Mouse (Mus musculus): Measurements from ENCODE around the gene Stt3a. TPM values are rescaled to one million over a fixed set of nuclear protein-coding genes. Genes with fewer than 3 reads are reported as not detected.

The Stt3a gene
- polyA plus RNA-seq, 1 experiment, result 287 TPM

DNA sequence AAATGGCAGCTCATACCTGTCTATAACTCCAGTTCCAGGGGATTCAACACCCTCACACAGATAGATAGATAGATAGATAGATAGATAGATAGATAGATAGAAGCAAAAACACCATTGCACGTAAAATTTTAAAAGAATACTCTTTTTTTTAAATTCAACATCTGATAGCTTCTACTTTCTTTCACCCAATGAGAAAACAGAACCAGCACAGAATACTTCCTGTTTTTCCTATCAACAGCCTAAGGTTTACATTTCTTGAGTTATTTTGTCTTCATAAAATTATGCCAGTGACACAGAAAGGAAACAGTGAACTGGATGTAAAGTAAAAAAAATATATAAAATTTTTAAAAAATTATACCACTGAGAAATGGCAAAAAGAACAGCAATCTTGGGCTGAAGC, 3.1 kb downstream of the Stt3a start:
- peaks cover 34% of the 10 kb centered on the region for H3K79me3 ChIP-seq (ENCODE audit: low read depth)
- H3K79me2 ChIP-seq (ENCODE audit: control insufficient read depth, insufficient read depth), result peaks cover 45% of the 10 kb centered on the region
- peaks cover 44% of the 10 kb centered on the region for H3K36me3 ChIP-seq (ENCODE audit: control insufficient read depth, insufficient read depth)
- no peak for TF ChIP-seq MYOD1 (IDR thresholded peaks at IDR 0.05; ENCODE audit: control insufficient read depth, insufficient read length, low read depth)
- TF ChIP-seq MAX (IDR thresholded peaks at IDR 0.05), result no peak
- TF ChIP-seq MYOG (IDR thresholded peaks at IDR 0.05; ENCODE audit: control insufficient read depth, extremely low read depth, insufficient read length), result no peak
- TF ChIP-seq CEBPB (IDR thresholded peaks at IDR 0.05; ENCODE audit: low read depth), result no peak
- no peak for TF ChIP-seq USF1 (IDR thresholded peaks at IDR 0.05; ENCODE audit: low read depth)
- no peak for TF ChIP-seq CTCF (IDR thresholded peaks at IDR 0.05; ENCODE audit: control insufficient read depth, insufficient read depth, insufficient read length)
- TF ChIP-seq FOSL1 (IDR thresholded peaks at IDR 0.05; ENCODE audit: insufficient read depth, low read length, poor library complexity, severe bottlenecking), result no peak
- H3ac ChIP-seq (ENCODE audit: control insufficient read depth, insufficient read length, low read depth), result no peak overlapping the region
- H3K27me3 ChIP-seq (ENCODE audit: control insufficient read depth, insufficient read depth, insufficient read length), result no peaks in the 10 kb centered on the region
- no peak overlapping the region for H3K4me3 ChIP-seq (ENCODE audit: insufficient read depth, poor library complexity, severe bottlenecking)

- Histone ChIP-seq H3K4me3 (ENCODE audit: insufficient read depth, poor library complexity, severe bottlenecking) (peak within 1 kb of the TSS; percentile 50), H3K79me3 (ENCODE audit: low read depth) (peaks cover 5% of the 10 kb centered on the region), H3ac (ENCODE audit: control insufficient read depth, insufficient read length, low read depth) (peak within 1 kb of the TSS; percentile 77), H3K27me3 (ENCODE audit: control insufficient read depth, insufficient read depth, insufficient read length) (no peaks in the 10 kb centered on the region), H3K36me3 (ENCODE audit: control insufficient read depth, insufficient read depth) (peaks cover 41% of the 10 kb centered on the region), H3K79me2 (ENCODE audit: control insufficient read depth, insufficient read depth) (peaks cover 18% of the 10 kb centered on the region)
- no peak for TF ChIP-seq MYOD1 (IDR thresholded peaks at IDR 0.05; ENCODE audit: control insufficient read depth, insufficient read length, low read depth)
- no peak for TF ChIP-seq CTCF (IDR thresholded peaks at IDR 0.05; ENCODE audit: control insufficient read depth, insufficient read depth, insufficient read length)
- TF ChIP-seq MAX (IDR thresholded peaks at IDR 0.05), result no peak
- no peak for TF ChIP-seq FOSL1 (IDR thresholded peaks at IDR 0.05; ENCODE audit: insufficient read depth, low read length, poor library complexity, severe bottlenecking)
- no peak for TF ChIP-seq USF1 (IDR thresholded peaks at IDR 0.05; ENCODE audit: low read depth)
- no peak for TF ChIP-seq MYOG (IDR thresholded peaks at IDR 0.05; ENCODE audit: control insufficient read depth, extremely low read depth, insufficient read length)
- TF ChIP-seq CEBPB (IDR thresholded peaks at IDR 0.05; ENCODE audit: low read depth), result no peak
Measured at GRCm38 (mm10) chr9:36727034-36727755, 40.3 kb downstream of the Stt3a start, which contains the start of gene Chek1. Chek1 (minus strand) TSS chr9:36727065.

GRCm38 (mm10) chr9:36726131-36727033, 41.1 kb downstream of the Stt3a start:
- Histone ChIP-seq H3K36me3 (ENCODE audit: control insufficient read depth, insufficient read depth) (peaks cover 41% of the 10 kb centered on the region), H3K27me3 (ENCODE audit: control insufficient read depth, insufficient read depth, insufficient read length) (no peaks in the 10 kb centered on the region), H3ac (ENCODE audit: control insufficient read depth, insufficient read length, low read depth) (peak overlapping the region; percentile 77), H3K79me2 (ENCODE audit: control insufficient read depth, insufficient read depth) (peaks cover 18% of the 10 kb centered on the region), H3K79me3 (ENCODE audit: low read depth) (peaks cover 5% of the 10 kb centered on the region), H3K4me3 (ENCODE audit: insufficient read depth, poor library complexity, severe bottlenecking) (peak overlapping the region; percentile 50)
- no peak for TF ChIP-seq FOSL1 (IDR thresholded peaks at IDR 0.05; ENCODE audit: insufficient read depth, low read length, poor library complexity, severe bottlenecking)
- TF ChIP-seq CTCF (IDR thresholded peaks at IDR 0.05; ENCODE audit: control insufficient read depth, insufficient read depth, insufficient read length), result no peak
- no peak for TF ChIP-seq MYOD1 (IDR thresholded peaks at IDR 0.05; ENCODE audit: control insufficient read depth, insufficient read length, low read depth)
- peak; percentile 64 for TF ChIP-seq MAX (IDR thresholded peaks at IDR 0.05)
- no peak for TF ChIP-seq MYOG (IDR thresholded peaks at IDR 0.05; ENCODE audit: control insufficient read depth, extremely low read depth, insufficient read length)
- peak; percentile 43 for TF ChIP-seq CEBPB (IDR thresholded peaks at IDR 0.05; ENCODE audit: low read depth)
- peak; percentile 53 for TF ChIP-seq USF1 (IDR thresholded peaks at IDR 0.05; ENCODE audit: low read depth)

DNA sequence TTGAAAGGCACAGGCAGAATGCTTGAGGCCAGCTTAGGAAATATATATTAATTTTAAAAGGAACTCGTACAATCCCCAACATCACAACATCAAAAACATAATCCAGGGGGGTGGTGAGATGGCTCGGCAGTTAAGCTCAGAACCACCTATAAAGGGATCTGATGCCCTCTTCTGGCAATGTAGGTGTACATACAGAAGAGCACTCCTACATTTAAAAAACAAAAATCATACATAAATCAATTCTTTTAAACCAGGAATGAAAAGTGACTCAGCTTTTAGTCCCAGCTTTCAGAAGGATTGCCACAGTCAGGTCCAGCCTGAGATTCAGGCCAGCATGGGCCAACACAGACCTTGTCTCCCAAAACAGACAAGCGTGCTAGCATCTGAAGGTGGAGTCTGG, 50.9 kb downstream of the Stt3a start:
- H3ac ChIP-seq (ENCODE audit: control insufficient read depth, insufficient read length, low read depth), result no peak overlapping the region
- H3K79me3 ChIP-seq (ENCODE audit: low read depth), result no peaks in the 10 kb centered on the region
- no peak overlapping the region for H3K4me3 ChIP-seq (ENCODE audit: insufficient read depth, poor library complexity, severe bottlenecking)
- no peak for TF ChIP-seq USF1 (IDR thresholded peaks at IDR 0.05; ENCODE audit: low read depth)
- no peak for TF ChIP-seq MYOG (IDR thresholded peaks at IDR 0.05; ENCODE audit: control insufficient read depth, extremely low read depth, insufficient read length)
- no peak for TF ChIP-seq MAX (IDR thresholded peaks at IDR 0.05)
- TF ChIP-seq MYOD1 (IDR thresholded peaks at IDR 0.05; ENCODE audit: control insufficient read depth, insufficient read length, low read depth), result no peak
- no peak for TF ChIP-seq CEBPB (IDR thresholded peaks at IDR 0.05; ENCODE audit: low read depth)
- TF ChIP-seq CTCF (IDR thresholded peaks at IDR 0.05; ENCODE audit: control insufficient read depth, insufficient read depth, insufficient read length), result no peak
- TF ChIP-seq FOSL1 (IDR thresholded peaks at IDR 0.05; ENCODE audit: insufficient read depth, low read length, poor library complexity, severe bottlenecking), result no peak
- H3K36me3 ChIP-seq (ENCODE audit: control insufficient read depth, insufficient read depth), result peaks cover 60% of the 10 kb centered on the region
- H3K27me3 ChIP-seq (ENCODE audit: control insufficient read depth, insufficient read depth, insufficient read length), result no peaks in the 10 kb centered on the region
- no peaks in the 10 kb centered on the region for H3K79me2 ChIP-seq (ENCODE audit: control insufficient read depth, insufficient read depth)

DNA sequence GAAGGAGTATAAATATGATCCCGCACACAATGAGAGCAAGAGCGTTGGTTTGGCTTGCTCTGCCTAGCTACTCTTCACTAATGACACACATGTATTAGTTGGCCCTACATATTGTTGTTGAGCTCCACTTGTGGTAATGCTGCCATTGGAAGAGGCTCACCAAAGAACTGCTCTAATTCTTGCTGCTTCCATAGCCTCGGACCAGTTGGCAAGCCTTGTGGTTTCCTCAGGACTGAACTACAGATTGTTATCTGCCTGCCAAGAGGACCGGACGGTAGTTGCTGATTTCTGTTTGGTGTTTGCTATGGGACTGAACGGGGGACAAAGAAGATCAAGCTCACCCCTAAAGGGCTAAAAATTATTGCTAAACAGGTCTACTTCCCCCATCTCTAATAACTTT, 60.2 kb downstream of the Stt3a start:
- H3ac ChIP-seq (ENCODE audit: control insufficient read depth, insufficient read length, low read depth), result no peak overlapping the region
- H3K27me3 ChIP-seq (ENCODE audit: control insufficient read depth, insufficient read depth, insufficient read length), result no peaks in the 10 kb centered on the region
- H3K36me3 ChIP-seq (ENCODE audit: control insufficient read depth, insufficient read depth), result peaks cover 32% of the 10 kb centered on the region
- TF ChIP-seq CTCF (IDR thresholded peaks at IDR 0.05; ENCODE audit: control insufficient read depth, insufficient read depth, insufficient read length) (no peak), FOSL1 (IDR thresholded peaks at IDR 0.05; ENCODE audit: insufficient read depth, low read length, poor library complexity, severe bottlenecking) (no peak), MAX (IDR thresholded peaks at IDR 0.05) (no peak), MYOG (IDR thresholded peaks at IDR 0.05; ENCODE audit: control insufficient read depth, extremely low read depth, insufficient read length) (no peak), USF1 (IDR thresholded peaks at IDR 0.05; ENCODE audit: low read depth) (no peak), MYOD1 (IDR thresholded peaks at IDR 0.05; ENCODE audit: control insufficient read depth, insufficient read length, low read depth) (no peak), CEBPB (IDR thresholded peaks at IDR 0.05; ENCODE audit: low read depth) (no peak)
- H3K79me3 ChIP-seq (ENCODE audit: low read depth), result no peaks in the 10 kb centered on the region
- H3K4me3 ChIP-seq (ENCODE audit: insufficient read depth, poor library complexity, severe bottlenecking), result no peak overlapping the region
- no peaks in the 10 kb centered on the region for H3K79me2 ChIP-seq (ENCODE audit: control insufficient read depth, insufficient read depth)

Data from C2C12 (cell line).